Mouse (Mus musculus) limb, embryonic 14.5 days (tissue): ENCODE results near the gene Gm42417. TPM values are rescaled to one million over a fixed set of nuclear protein-coding genes. Genes with fewer than 3 reads are reported as not detected.
A peak's percentile ranks its signal among the peaks of the same experiment; 100 is the strongest.

Experiments
- ATAC-seq: fragments of 200-750 bp; cut with Nextera tagmentation; 2 replicates; pipeline ENCODE4 v1.8.0; 2017; ENCODE audit warnings: low read depth, moderate number of reproducible peaks, moderate TSS enrichment; ENCODE audit not compliant: low FRiP score
- DNase-seq: peaks from one replicate; pipeline ENCODE4 v3.0.0-alpha.2; 2015; ENCODE audit warnings: low spot score
- H3K27ac ChIP-seq: fragments of 300-500 bp; sonication (generic); replicated peaks from 2 replicates; pipeline ENCODE4 v1.5.1; 2014; ENCODE audit warnings: low read depth, mild to moderate bottlenecking, low read length, moderate library complexity, mixed read lengths
- H3K27me3 ChIP-seq: fragments of 300-500 bp; sonication (generic); 2 replicates; pipeline ENCODE4 v1.6.1; 2014; ENCODE audit warnings: low read length, mixed read lengths; ENCODE audit not compliant: control insufficient read depth, insufficient read depth
- H3K36me3 ChIP-seq: fragments of 300-500 bp; sonication (generic); 2 replicates; pipeline ENCODE4 v1.6.1; 2014; ENCODE audit warnings: mild to moderate bottlenecking, low read length, moderate library complexity, mixed read lengths; ENCODE audit not compliant: control insufficient read depth, insufficient read depth
- H3K4me1 ChIP-seq: fragments of 300-500 bp; sonication (generic); 2 replicates; pipeline ENCODE4 v1.6.1; 2014; ENCODE audit warnings: antibody characterized with exemption, low read length, mixed read lengths; ENCODE audit not compliant: control insufficient read depth, insufficient read depth
- H3K4me2 ChIP-seq: fragments of 300-500 bp; sonication (generic); replicated peaks from 2 replicates; pipeline ENCODE4 v1.6.1; 2014; ENCODE audit warnings: low read depth, mild to moderate bottlenecking, low read length, moderate library complexity; ENCODE audit not compliant: severe bottlenecking
- H3K4me3 ChIP-seq: fragments of 300-500 bp; sonication (generic); replicated peaks from 2 replicates; pipeline ENCODE4 v1.5.1; 2014; ENCODE audit warnings: low read length
- H3K9ac ChIP-seq: fragments of 300-500 bp; sonication (generic); 2 replicates; pipeline ENCODE4 v1.6.1; 2014; ENCODE audit warnings: mild to moderate bottlenecking, low read depth, low read length, moderate library complexity; ENCODE audit not compliant: severe bottlenecking
- H3K9me3 ChIP-seq: fragments of 300-500 bp; sonication (generic); 2 replicates; pipeline ENCODE4 v1.6.1; 2016; ENCODE audit warnings: low read length; ENCODE audit not compliant: control insufficient read depth
- POLR2A ChIP-seq: fragments of 200-500 bp; IDR thresholded peaks from 2 replicates; pipeline ENCODE4 v1.8.0; 2012; ENCODE audit warnings: inconsistent platforms, mild to moderate bottlenecking, moderate library complexity, borderline replicate concordance; ENCODE audit not compliant: insufficient read depth, insufficient read length; ENCODE audit errors: extremely low read depth
- WGBS: fragments of 180-500 bp; shearing (Covaris S2); extraction: QIAGEN DNeasy Blood & Tissue Kit; methylation state at CpG from one replicate; pipeline ENCODE4 v1.1.7; 2014; 5-methylcytosine and 5-hydroxymethylcytosine counted together
- polyA plus RNA-seq, 2 experiments: library from polyadenylated mRNA; depleted of rRNA in 1 of 2; stranded (reverse) in 1 of 2; unstranded in 1 of 2; fragments of >200 nt; fragmentation: Nextera tagmentation in 1 of 2; extraction: Ambion mirVana in 1 of 2; gene quantifications; 2 replicates each; pipeline versions ENCODE4 v1.2.1 to v1.2.3; 2012 to 2014

Gene Gm42417
- polyA plus RNA-seq, 2 experiments, result 0.47 TPM; not detected in 1

DNA sequence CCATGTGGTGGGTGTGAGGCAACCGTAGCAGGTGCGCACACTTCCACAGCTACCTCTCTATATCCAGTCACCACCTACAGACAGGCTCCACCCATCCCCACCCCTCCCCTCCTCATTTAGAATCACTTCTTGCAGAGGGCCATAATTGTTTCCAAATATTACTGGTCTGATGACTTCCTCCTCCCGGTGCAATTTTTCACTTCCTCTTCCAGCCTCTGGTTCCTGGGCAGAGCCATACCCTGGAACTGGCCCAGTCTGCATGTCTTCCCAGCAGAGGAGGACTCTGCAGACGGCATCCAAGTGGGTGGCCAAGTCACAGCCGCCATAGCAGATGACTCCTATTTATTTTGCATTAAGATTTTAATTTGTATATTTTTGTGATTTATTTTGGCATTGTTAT is 31.0 kb downstream of the Gm42417 start:
- ATAC-seq, result no peak
- WGBS, result 81% methylated on average over 5 of the region's 5 CpGs
- Histone ChIP-seq H3K9ac (no peak overlapping the region), H3K27me3 (no peaks in the 10 kb centered on the region), H3K27ac (no peak overlapping the region), H3K36me3 (peaks cover 42% of the 10 kb centered on the region), H3K4me3 (no peak overlapping the region), H3K9me3 (no peaks in the 10 kb centered on the region), H3K4me2 (no peak overlapping the region), H3K4me1 (peaks cover 3% of the 10 kb centered on the region)
- no peak for TF ChIP-seq POLR2A
- no peak for DNase-seq

DNA sequence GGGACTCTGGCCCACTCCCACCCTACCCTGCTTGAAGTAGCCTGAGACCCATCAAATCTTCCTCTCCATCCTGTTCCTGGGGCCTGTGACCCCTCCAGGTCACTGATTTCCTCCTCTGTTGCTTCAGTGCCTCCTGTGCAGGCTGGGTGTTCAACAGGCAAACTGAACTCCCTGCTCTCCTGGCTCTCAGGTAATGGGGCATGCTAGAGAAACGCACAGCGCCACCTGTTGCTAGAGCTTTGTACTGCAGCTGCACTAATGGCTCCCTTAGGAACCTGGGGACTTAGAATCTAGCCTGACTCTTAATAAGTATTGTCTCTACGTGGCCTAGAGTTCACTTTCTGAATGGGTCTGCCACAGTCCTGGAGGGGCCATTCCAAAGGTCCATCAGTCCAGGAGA is 38.0 kb downstream of the Gm42417 start:
- Histone ChIP-seq H3K9ac (no peak overlapping the region), H3K36me3 (peaks cover 49% of the 10 kb centered on the region), H3K4me1 (no peaks in the 10 kb centered on the region), H3K27ac (no peak overlapping the region), H3K4me3 (no peak overlapping the region), H3K27me3 (no peaks in the 10 kb centered on the region), H3K9me3 (no peaks in the 10 kb centered on the region), H3K4me2 (no peak overlapping the region)
- ATAC-seq, result no peak
- 8% methylated on average over 3 of the region's 3 CpGs for WGBS
- DNase-seq, result peak; percentile 81
- TF ChIP-seq POLR2A, result peak; percentile 33; the same call in 1 of the 2 replicates

DNA sequence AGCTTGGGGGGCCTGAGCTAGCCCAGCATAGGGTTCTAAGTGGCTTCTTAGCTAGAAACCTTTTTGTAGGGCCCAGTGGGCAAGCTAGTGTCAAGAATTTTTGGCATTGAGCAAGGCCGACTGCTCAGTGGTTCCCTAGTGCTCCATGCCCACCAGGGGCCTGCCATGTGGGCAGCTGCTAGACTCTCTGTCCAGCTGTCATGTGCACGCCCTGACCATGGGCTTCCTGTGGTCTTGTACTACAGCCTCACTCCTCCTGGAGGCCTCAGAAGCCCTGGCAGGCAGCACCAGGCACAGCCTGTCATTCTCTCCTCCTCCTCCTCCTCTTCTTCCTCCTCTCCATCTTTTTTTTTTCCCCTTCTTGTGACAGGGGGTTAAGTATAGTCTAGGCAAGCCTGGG is 41.9 kb downstream of the Gm42417 start:
- Histone ChIP-seq H3K36me3 (peaks cover 25% of the 10 kb centered on the region), H3K9ac (no peak overlapping the region), H3K4me1 (peaks cover 11% of the 10 kb centered on the region), H3K27me3 (no peaks in the 10 kb centered on the region), H3K27ac (no peak overlapping the region), H3K9me3 (no peaks in the 10 kb centered on the region), H3K4me2 (no peak overlapping the region), H3K4me3 (no peak overlapping the region)
- 69% methylated on average over 2 of the region's 2 CpGs for WGBS
- ATAC-seq, result no peak
- DNase-seq, result no peak
- no peak for TF ChIP-seq POLR2A

DNA sequence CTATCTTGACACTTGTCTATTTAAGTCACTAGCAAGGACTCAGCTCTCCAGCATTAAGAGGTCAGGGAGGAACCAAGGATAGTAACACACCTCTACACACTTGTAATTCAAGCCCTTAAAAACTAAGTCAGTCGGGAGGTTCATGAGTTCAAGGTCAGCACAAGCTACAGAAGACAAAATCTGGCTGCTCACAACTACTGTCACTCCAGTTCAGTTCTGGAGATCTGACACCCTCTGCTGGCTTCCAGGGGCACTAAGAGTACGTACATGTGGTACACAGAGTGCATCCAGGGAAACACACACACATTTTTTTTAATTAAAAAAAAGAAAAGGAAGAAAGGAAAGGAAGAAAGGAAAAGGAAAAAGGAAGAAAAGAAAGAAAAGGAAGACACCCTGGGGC is 42.5 kb downstream of the Gm42417 start:
- Histone ChIP-seq H3K4me2 (no peak overlapping the region), H3K4me1 (peaks cover 12% of the 10 kb centered on the region), H3K4me3 (no peak overlapping the region), H3K9ac (no peak overlapping the region), H3K9me3 (no peaks in the 10 kb centered on the region), H3K27ac (no peak overlapping the region), H3K36me3 (peaks cover 21% of the 10 kb centered on the region), H3K27me3 (no peaks in the 10 kb centered on the region)
- 57% methylated on average over 2 of the region's 2 CpGs for WGBS
- no peak for TF ChIP-seq POLR2A
- ATAC-seq, result no peak
- DNase-seq, result no peak

DNA sequence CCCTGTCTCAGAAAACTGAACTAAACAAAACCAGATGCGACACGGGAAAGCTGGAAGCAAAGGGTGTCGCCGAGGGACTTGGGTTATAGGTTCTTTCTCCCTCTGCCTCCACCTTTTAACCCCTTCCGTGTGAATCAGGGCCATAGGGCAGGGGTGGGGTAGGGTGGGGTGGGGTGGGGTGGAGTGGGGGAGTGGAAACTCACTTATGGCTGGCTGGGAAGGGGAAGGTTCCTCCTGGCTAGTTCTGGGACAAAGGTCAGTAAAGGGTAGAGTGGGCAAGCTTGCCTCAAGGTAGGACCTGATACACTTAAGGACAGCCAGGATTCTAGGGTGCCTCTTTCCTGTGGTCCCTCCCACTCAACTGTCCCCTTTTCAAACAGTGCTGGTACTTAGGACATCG is 45.9 kb downstream of the Gm42417 start:
- ATAC-seq (no peak), DNase-seq (no peak)
- Histone ChIP-seq H3K36me3 (peaks cover 3% of the 10 kb centered on the region; the same call in 1 of the 2 replicates), H3K27ac (no peak overlapping the region), H3K9me3 (no peaks in the 10 kb centered on the region), H3K4me2 (no peak overlapping the region), H3K4me1 (peaks cover 12% of the 10 kb centered on the region), H3K9ac (no peak overlapping the region), H3K4me3 (no peak overlapping the region), H3K27me3 (no peaks in the 10 kb centered on the region)
- no peak for TF ChIP-seq POLR2A
- 31% methylated on average over 6 of the region's 6 CpGs for WGBS
